In genomic region chr13:115006213-115006835, GRCm38 (mm10) we compare ENCODE assay signal across 14 mouse cellular contexts.
DNase-seq lines count a peak whose midpoint lies in the region; ATAC-seq lines count a peak whose summit lies in the region.
"Had no signal": no experiment of that assay in that cellular context is flagged by ENCODE, and none has a peak within 500 bp of the region (broad histone marks: within the 10 kb centered on the region; RNA-seq: fewer than 3 reads in every experiment).

No protein-coding gene starts in this region.

- H3K27me3 ChIP-seq in kidney, embryonic 16.5 days (ENCODE audit: insufficient read depth, low read length) = no peaks in the 10 kb centered on the region
- H3K27me3 ChIP-seq: stomach, embryonic 15.5 days had no signal

- H3K4me2 ChIP-seq in kidney, embryonic 16.5 days (replicated peaks; ENCODE audit: low read depth, low read length) = no peak overlapping the region
- H3K4me2 ChIP-seq: stomach, embryonic 15.5 days had no signal

- peak; percentile 54; the same call in 1 of the 2 replicates for ATAC-seq in kidney, embryonic 16.5 days (ENCODE audit: low FRiP score, low TSS enrichment)
- ATAC-seq in granulocyte monocyte progenitor cell, adult 5-6 weeks (replicated peaks; ENCODE audit: poor library complexity, severe bottlenecking) = peak; percentile 35

- H3K9ac ChIP-seq in kidney, embryonic 16.5 days (replicated peaks; ENCODE audit: low read length) = no peak overlapping the region
- H3K9ac ChIP-seq: stomach, embryonic 15.5 days had no signal

- H3K4me1 ChIP-seq in kidney, embryonic 16.5 days (ENCODE audit: insufficient read depth, low read length) = peaks cover 6% of the 10 kb centered on the region
- H3K4me1 ChIP-seq: stomach, embryonic 15.5 days had no signal

- DNase-seq in heart, adult 11 months = peak; percentile 80
- no peak for DNase-seq in heart, postnatal 4 days
- DNase-seq in kidney, adult 18-20 months = no peak
- DNase-seq in Muller cell, postnatal 12 days (ENCODE audit: inconsistent ontology term) = peak; percentile 26
- no peak for DNase-seq in ovary, postnatal 10 days (ENCODE audit: low spot score)
- DNase-seq in spleen, postnatal 4 days (ENCODE audit: low spot score in 2 of 2) = no peak
- DNase-seq: cerebellum, adult 18-20 months; embryo, embryonic 11 days; liver; right cerebral cortex, postnatal 4 days had no signal

- no peaks in the 10 kb centered on the region for H3K36me3 ChIP-seq in kidney, embryonic 16.5 days (ENCODE audit: insufficient read depth, low read length)
- H3K36me3 ChIP-seq: stomach, embryonic 15.5 days had no signal

- H3K27ac ChIP-seq in kidney, embryonic 16.5 days (ENCODE audit: low read length) = peak overlapping the region; percentile 4; the same call in 1 of the 2 replicates
- H3K27ac ChIP-seq: stomach, embryonic 15.5 days had no signal

- no peaks in the 10 kb centered on the region for H3K9me3 ChIP-seq in kidney, embryonic 16.5 days (ENCODE audit: low read length)
- H3K9me3 ChIP-seq: stomach, embryonic 15.5 days had no signal

- H3K4me3 ChIP-seq in kidney, embryonic 16.5 days (ENCODE audit: low read length) = no peak overlapping the region
- H3K4me3 ChIP-seq: myocyte; stomach, embryonic 15.5 days had no signal

- 44% methylated on average over 9 of the region's 9 CpGs for WGBS in kidney, embryonic 16.5 days

Comparison
In these comparisons a context has a peak if more than half of its experiments do, and no peak if none do; other contexts are left out.
1. DNase-seq: peak in heart, adult 11 months (single experiment) and Muller cell, postnatal 12 days (single experiment); none in heart, postnatal 4 days (single experiment), kidney, adult 18-20 months (single experiment), ovary, postnatal 10 days (single experiment) and spleen, postnatal 4 days (0 of 2).